8 mouse cellular contexts compared by ENCODE assay signal in genomic region chr2:31670551-31671035, GRCm38 (mm10). TPM values are rescaled to one million over a fixed set of nuclear protein-coding genes. Genes with fewer than 3 reads are reported as not detected.
DNase-seq lines count a peak whose midpoint lies in the region; ATAC-seq lines count a peak whose summit lies in the region.

Gene Exosc2, plus strand, starts transcription at chr2:31670715.

- intact Hi-C loops in left cerebral cortex, postnatal 14 days (cut with DNase I): loop anchor here (5.0 kb wide), 1 partner anchor 98 kb away; the partner anchor contains the start of gene Fubp3

- H3K4me2 ChIP-seq in intestine, embryonic 14.5 days (ENCODE audit: low read length): peak within 1 kb of the TSS; percentile 96

- H3K4me1 ChIP-seq in intestine, embryonic 14.5 days (replicated peaks; ENCODE audit: control insufficient read depth, insufficient read depth, low read length): 0 out of 2 replicates have a peak, but pooled peaks cover 3% of the 10 kb centered on the region

- under 1% methylated on average over 27 of the region's 27 CpGs for WGBS in intestine, embryonic 14.5 days

- peak within 1 kb of the TSS; percentile 51; the same call in 1 of the 2 replicates for H3K27ac ChIP-seq in intestine, embryonic 14.5 days (ENCODE audit: low read depth)

- H3K4me3 ChIP-seq in intestine, embryonic 14.5 days (ENCODE audit: low read depth, low read length): peak within 1 kb of the TSS; percentile 56

- no peaks in the 10 kb centered on the region for H3K9me3 ChIP-seq in intestine, embryonic 14.5 days (ENCODE audit: control insufficient read depth, low read length)

- peak; percentile 97 for ATAC-seq in intestine, embryonic 14.5 days (replicated peaks; ENCODE audit: low FRiP score, low TSS enrichment, low read depth)

- DNase-seq in adrenal gland, adult 18-20 months (ENCODE audit: low spot score in 2 of 2): peak; percentile 76 to 80
- peak; percentile 97 for DNase-seq in embryo, embryonic 11 days
- peak; percentile 90 for DNase-seq in gastrocnemius, postnatal 25 days
- DNase-seq in intestine, embryonic 14.5 days (ENCODE audit: low spot score): peak; percentile 90
- DNase-seq in left cerebral cortex, postnatal 14 days (ENCODE audit: low spot score in 2 of 2): peak; percentile 93 to 97
- peak; percentile 97 for DNase-seq in mesoderm, embryonic 11.5 days (ENCODE audit: low read depth, low spot score)
- peak; percentile 86 to 91 for DNase-seq in right cerebral cortex, postnatal 36 days (ENCODE audit: low spot score in 2 of 2)
- DNase-seq in yolk sac, embryonic 10.5 days (ENCODE audit: low spot score): peak; percentile 92

- H3K36me3 ChIP-seq in intestine, embryonic 14.5 days (ENCODE audit: control insufficient read depth, insufficient read depth, low read length): peaks cover 32% of the 10 kb centered on the region

- H3K9ac ChIP-seq in intestine, embryonic 14.5 days (ENCODE audit: low read length): peak within 1 kb of the TSS; percentile 49

- H3K27me3 ChIP-seq in intestine, embryonic 14.5 days (replicated peaks; ENCODE audit: control insufficient read depth, insufficient read depth, low read length): no peaks in the 10 kb centered on the region

RNA-seq across cellular contexts. Expression of gene Exosc2, which starts in this region (rescaled TPM):
- 10 to 100 TPM; 21.9 to 24.5 TPM for total RNA-seq in adrenal gland, adult 18-20 months (2021)
- total RNA-seq in gastrocnemius, postnatal 25 days (2021): 1 to 10 TPM; 6.3 to 7.2 TPM
- polyA plus RNA-seq in intestine, embryonic 14.5 days (2014; fragmentation: Nextera tagmentation; extraction: Ambion mirVana): 65.4 and 70.7 TPM in 2 replicates
- total RNA-seq in left cerebral cortex, postnatal 14 days (2021): 10 to 100 TPM; 21.4 to 24.5 TPM

Comparison
In these comparisons a context has a peak if more than half of its experiments do, and no peak if none do; other contexts are left out.
1. Peak in every context shown above with its lines: DNase-seq, ATAC-seq, H3K4me3 ChIP-seq and H3K27ac ChIP-seq.